Mouse (Mus musculus) kidney, embryonic 16.5 days (tissue): ENCODE results near the gene Cdc42ep2. TPM values are rescaled to one million over a fixed set of nuclear protein-coding genes. Genes with fewer than 3 reads are reported as not detected.
A peak's percentile ranks its signal among the peaks of the same experiment; 100 is the strongest.

ENCODE experiments used
- ATAC-seq: fragments of 200-750 bp; cut with Nextera tagmentation; 2 replicates; pipeline ENCODE4 v1.8.0; 2017; ENCODE audit warnings: moderate TSS enrichment; ENCODE audit not compliant: low FRiP score, low TSS enrichment
- H3K27ac ChIP-seq: fragments of 300-500 bp; sonication (generic); 2 replicates; pipeline ENCODE4 v1.5.1; 2014; ENCODE audit warnings: low read length
- H3K27me3 ChIP-seq: fragments of 300-500 bp; sonication (generic); 2 replicates; pipeline ENCODE4 v1.6.1; 2014; ENCODE audit warnings: low read length, control low read depth, mixed read lengths; ENCODE audit not compliant: insufficient read depth
- H3K36me3 ChIP-seq: fragments of 300-500 bp; sonication (generic); 2 replicates; pipeline ENCODE4 v1.6.1; 2014; ENCODE audit warnings: low read length, control low read depth, mixed read lengths; ENCODE audit not compliant: insufficient read depth
- H3K4me1 ChIP-seq: fragments of 300-500 bp; sonication (generic); 2 replicates; pipeline ENCODE4 v1.6.1; 2014; ENCODE audit warnings: low read length, control low read depth, mixed read lengths; ENCODE audit not compliant: insufficient read depth
- H3K4me2 ChIP-seq: fragments of 300-500 bp; sonication (generic); replicated peaks from 2 replicates; pipeline ENCODE4 v1.6.1; 2014; ENCODE audit warnings: low read depth, low read length
- H3K4me3 ChIP-seq: fragments of 300-500 bp; sonication (generic); 2 replicates; pipeline ENCODE4 v1.5.1; 2014; ENCODE audit warnings: mild to moderate bottlenecking, low read length
- H3K9ac ChIP-seq: fragments of 300-500 bp; sonication (generic); replicated peaks from 2 replicates; pipeline ENCODE4 v1.6.1; 2014; ENCODE audit warnings: low read length
- H3K9me3 ChIP-seq: fragments of 300-500 bp; sonication (generic); 2 replicates; pipeline ENCODE4 v1.6.1; 2016; ENCODE audit warnings: low read length, control low read depth
- WGBS: fragments of 180-500 bp; shearing (Covaris S2); extraction: QIAGEN DNeasy Blood & Tissue Kit; methylation state at CpG from one replicate; pipeline ENCODE4 v1.1.7; 2014; 5-methylcytosine and 5-hydroxymethylcytosine counted together
- polyA plus RNA-seq: library from polyadenylated mRNA; unstranded; fragments of >200 nt; fragmentation: Nextera tagmentation; extraction: Ambion mirVana; gene quantifications from 2 replicates; pipeline ENCODE4 v1.2.1, GENCODE M21; 2015

The Cdc42ep2 gene
- polyA plus RNA-seq, 1 experiment from 2014 or later, result 16.5 TPM

GRCm38 (mm10) chr19:5922119-5922942, 2.3 kb downstream of the Cdc42ep2 start:
- H3K4me1 ChIP-seq, result peaks cover 39% of the 10 kb centered on the region
- H3K9ac ChIP-seq, result peak overlapping the region; percentile 84
- peak overlapping the region; percentile 25; the same call in 1 of the 2 replicates for H3K27ac ChIP-seq
- no peaks in the 10 kb centered on the region for H3K27me3 ChIP-seq
- peak overlapping the region; percentile 25 for H3K4me3 ChIP-seq
- ATAC-seq, result no peak
- peak overlapping the region; percentile 91 for H3K4me2 ChIP-seq
- H3K36me3 ChIP-seq, result peaks cover 11% of the 10 kb centered on the region
- no peaks in the 10 kb centered on the region for H3K9me3 ChIP-seq
- WGBS, result 67% methylated on average over 15 of the region's 15 CpGs

- ATAC-seq, result peak; percentile 21; the same call in 1 of the 2 replicates
- H3K9me3 ChIP-seq, result no peaks in the 10 kb centered on the region
- peaks cover 16% of the 10 kb centered on the region for H3K36me3 ChIP-seq
- peak overlapping the region; percentile 51 for H3K9ac ChIP-seq
- H3K4me3 ChIP-seq, result peak overlapping the region; percentile 25
- H3K27ac ChIP-seq, result peak overlapping the region; percentile 25; the same call in 1 of the 2 replicates
- H3K4me1 ChIP-seq, result peaks cover 34% of the 10 kb centered on the region
- H3K4me2 ChIP-seq, result peak overlapping the region; percentile 91
- 16% methylated on average over 9 of the region's 9 CpGs for WGBS
- no peaks in the 10 kb centered on the region for H3K27me3 ChIP-seq
Observed at GRCm38 (mm10) chr19:5921715-5922114, 2.9 kb downstream of the Cdc42ep2 start.

- H3K9ac ChIP-seq, result peak within 1 kb of the TSS; percentile 83
- peak; percentile 72 for ATAC-seq
Observed at GRCm38 (mm10) chr19:5913007-5913719, 11.5 kb downstream of the Cdc42ep2 start, which contains the start of gene Dpf2. Gene Dpf2 (minus strand): TSS chr19:5913010.

GRCm38 (mm10) chr19:5912103-5913006, 12.3 kb downstream of the Cdc42ep2 start:
- H3K27me3 ChIP-seq, result no peaks in the 10 kb centered on the region
- peak overlapping the region; percentile 83 for H3K27ac ChIP-seq
- peak overlapping the region; percentile 89 for H3K4me2 ChIP-seq
- peak; percentile 97 for ATAC-seq
- no peaks in the 10 kb centered on the region for H3K9me3 ChIP-seq
- peak overlapping the region; percentile 83 for H3K9ac ChIP-seq
- peak overlapping the region; percentile 63 for H3K4me3 ChIP-seq
- H3K36me3 ChIP-seq, result peaks cover 7% of the 10 kb centered on the region
- 0% methylated on average over 58 of the region's 59 CpGs for WGBS
- peaks cover 28% of the 10 kb centered on the region for H3K4me1 ChIP-seq

More at GRCm38 (mm10) chr19:5913007-5913719, 11.5 kb downstream of the Cdc42ep2 start, which contains the start of gene Dpf2:
- H3K9me3 ChIP-seq, result no peaks in the 10 kb centered on the region
- peak within 1 kb of the TSS; percentile 89 for H3K4me2 ChIP-seq
- peak within 1 kb of the TSS; percentile 83 for H3K27ac ChIP-seq
- H3K4me1 ChIP-seq, result peaks cover 28% of the 10 kb centered on the region
- H3K27me3 ChIP-seq, result no peaks in the 10 kb centered on the region
- peak within 1 kb of the TSS; percentile 63 for H3K4me3 ChIP-seq
- peaks cover 15% of the 10 kb centered on the region for H3K36me3 ChIP-seq
- 21% methylated on average over 13 of the region's 13 CpGs for WGBS

GRCm38 (mm10) chr19:5911430-5912102, 13.1 kb downstream of the Cdc42ep2 start:
- 3% methylated on average over 14 of the region's 14 CpGs for WGBS
- peak overlapping the region; percentile 83 for H3K27ac ChIP-seq
- no peaks in the 10 kb centered on the region for H3K9me3 ChIP-seq
- no peaks in the 10 kb centered on the region for H3K27me3 ChIP-seq
- H3K4me2 ChIP-seq, result peak overlapping the region; percentile 89
- H3K9ac ChIP-seq, result peak overlapping the region; percentile 83
- peaks cover 28% of the 10 kb centered on the region for H3K4me1 ChIP-seq
- H3K4me3 ChIP-seq, result peak overlapping the region; percentile 63
- peaks cover 7% of the 10 kb centered on the region for H3K36me3 ChIP-seq
- ATAC-seq, result no peak

DNA sequence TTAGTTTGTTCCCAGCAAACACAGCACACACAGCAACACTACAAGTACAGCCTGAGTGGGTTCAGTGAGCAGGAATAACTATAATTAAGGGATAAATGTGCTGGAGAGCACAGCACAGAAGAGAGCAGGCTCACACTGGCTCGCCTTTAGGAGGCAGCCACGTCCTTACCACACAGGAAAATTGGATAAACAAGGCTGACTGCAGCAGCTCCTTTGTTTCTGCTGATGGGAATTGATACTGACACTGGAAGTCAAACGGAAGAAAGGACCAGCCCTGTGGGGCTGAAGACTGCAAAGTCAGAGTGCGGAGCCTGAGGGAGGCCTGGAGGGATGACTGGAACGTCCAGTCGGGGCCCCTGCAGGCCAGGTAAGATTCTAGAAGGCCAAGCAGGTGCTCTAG, 14.4 kb downstream of the Cdc42ep2 start:
- no peaks in the 10 kb centered on the region for H3K9me3 ChIP-seq
- ATAC-seq, result no peak
- peak overlapping the region; percentile 89 for H3K4me2 ChIP-seq
- peaks cover 20% of the 10 kb centered on the region for H3K36me3 ChIP-seq
- H3K4me3 ChIP-seq, result peak overlapping the region; percentile 29
- peak overlapping the region; percentile 62 for H3K9ac ChIP-seq
- peaks cover 28% of the 10 kb centered on the region for H3K4me1 ChIP-seq
- 38% methylated on average over 6 of the region's 6 CpGs for WGBS
- H3K27me3 ChIP-seq, result no peaks in the 10 kb centered on the region
- H3K27ac ChIP-seq, result peak overlapping the region; percentile 56

- H3K27me3 ChIP-seq, result no peaks in the 10 kb centered on the region
- no peak overlapping the region for H3K9ac ChIP-seq
- peaks cover 43% of the 10 kb centered on the region for H3K36me3 ChIP-seq
- no peak for ATAC-seq
- no peak overlapping the region for H3K4me3 ChIP-seq
- H3K4me1 ChIP-seq, result peaks cover 23% of the 10 kb centered on the region
- 91% methylated on average over 3 of the region's 3 CpGs for WGBS
- H3K4me2 ChIP-seq, result no peak overlapping the region
- no peaks in the 10 kb centered on the region for H3K9me3 ChIP-seq
- no peak overlapping the region for H3K27ac ChIP-seq
Observed at GRCm38 (mm10) chr19:5907275-5907674, 17.3 kb downstream of the Cdc42ep2 start.

DNA sequence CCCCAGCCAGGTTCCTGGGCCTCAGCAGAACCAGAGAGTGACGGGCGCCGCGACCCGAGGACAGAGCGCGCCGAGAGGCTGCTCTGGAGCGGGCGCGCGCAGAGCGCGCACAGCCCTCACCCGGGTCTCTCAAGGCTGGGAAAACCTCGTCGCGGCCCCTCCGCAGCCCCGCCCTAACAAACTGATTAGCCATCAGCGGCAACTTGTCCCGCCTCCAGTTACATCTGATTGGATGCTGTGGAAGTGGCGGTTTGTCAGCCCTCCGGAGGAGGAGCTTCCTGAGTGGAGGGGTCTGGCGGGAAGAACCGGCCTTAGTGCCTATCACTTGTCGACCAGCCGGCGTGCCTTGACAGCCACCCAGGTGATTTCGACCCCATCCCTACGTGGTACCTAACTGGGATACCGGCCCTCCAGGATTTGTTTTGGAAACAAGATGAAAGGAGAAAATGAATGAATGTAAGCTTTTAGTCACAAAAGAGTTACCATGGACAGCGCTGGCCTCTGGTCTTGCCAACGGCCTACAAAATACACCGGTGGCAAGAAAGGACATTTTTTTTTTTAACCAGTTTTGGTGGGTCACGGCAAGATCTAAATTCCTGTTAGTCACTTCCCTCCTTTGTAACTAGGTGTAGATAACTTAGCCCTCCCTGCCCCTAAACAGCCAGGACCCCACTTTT, 30.5 kb downstream of the Cdc42ep2 start, which contains the start of gene Tigd3:
Tigd3 (minus strand) TSS at position 148 of the 677 bp plus-strand sequence.
- Histone ChIP-seq H3K27me3 (no peaks in the 10 kb centered on the region), H3K9ac (peak within 1 kb of the TSS; percentile 87), H3K9me3 (no peaks in the 10 kb centered on the region), H3K4me3 (peak within 1 kb of the TSS; percentile 61), H3K4me2 (peak within 1 kb of the TSS; percentile 91), H3K36me3 (peaks cover 21% of the 10 kb centered on the region), H3K4me1 (peaks cover 9% of the 10 kb centered on the region), H3K27ac (peak within 1 kb of the TSS; percentile 63; the same call in 1 of the 2 replicates)
- WGBS, result 3% methylated on average over 34 of the region's 36 CpGs
- peak; percentile 94 for ATAC-seq
